Mouse (Mus musculus) forebrain, embryonic 13.5 days (tissue): ENCODE measurements around the gene Zfp710. TPM values are rescaled to one million over a fixed set of nuclear protein-coding genes. Genes with fewer than 3 reads are reported as not detected.
"Not testable (repeated sequence)": the region's sequence is repeated elsewhere in the genome, so short reads cannot be mapped to it uniquely, and the experiment has no call there.

Source experiments
- ATAC-seq: fragments of 200-750 bp; cut with Nextera tagmentation; 2 replicates; pipeline ENCODE4 v1.8.0; 2017
- H3K27ac ChIP-seq: fragments of 300-500 bp; sonication (generic); 2 replicates; pipeline ENCODE4 v1.5.1; 2015; ENCODE audit warnings: inconsistent platforms, mild to moderate bottlenecking, moderate library complexity
- H3K27me3 ChIP-seq: fragments of 300-500 bp; sonication (generic); 2 replicates; pipeline ENCODE4 v1.6.1; 2015; ENCODE audit warnings: mild to moderate bottlenecking, inconsistent platforms
- H3K36me3 ChIP-seq: fragments of 300-500 bp; sonication (generic); 2 replicates; pipeline ENCODE4 v1.6.1; 2015; ENCODE audit warnings: mild to moderate bottlenecking, inconsistent platforms; ENCODE audit not compliant: poor library complexity, severe bottlenecking
- H3K4me1 ChIP-seq: fragments of 300-500 bp; sonication (generic); 2 replicates; pipeline ENCODE4 v1.6.1; 2015; ENCODE audit warnings: inconsistent platforms
- H3K4me2 ChIP-seq: fragments of 300-500 bp; sonication (generic); 2 replicates; pipeline ENCODE4 v1.6.1; 2015; ENCODE audit warnings: inconsistent platforms, mild to moderate bottlenecking, moderate library complexity
- H3K4me3 ChIP-seq: fragments of 300-500 bp; sonication (generic); 2 replicates; pipeline ENCODE4 v1.5.1; 2015; ENCODE audit warnings: mild to moderate bottlenecking, inconsistent platforms
- H3K9ac ChIP-seq: fragments of 300-500 bp; sonication (generic); 2 replicates; pipeline ENCODE4 v1.6.1; 2015; ENCODE audit warnings: mild to moderate bottlenecking, inconsistent platforms
- H3K9me3 ChIP-seq: fragments of 300-500 bp; sonication (generic); replicated peaks from 2 replicates; pipeline ENCODE4 v1.6.1; 2016; ENCODE audit warnings: inconsistent platforms
- WGBS: fragments of 180-500 bp; shearing (Covaris S2); methylation state at CpG from one replicate; pipeline ENCODE4 v1.1.7; 2015; 5-methylcytosine and 5-hydroxymethylcytosine counted together
- polyA plus RNA-seq: library from polyadenylated mRNA; unstranded; fragments of >200 nt; fragmentation: Nextera tagmentation; extraction: Ambion mirVana; gene quantifications from 2 replicates; pipeline ENCODE4 v1.2.1, GENCODE M21; 2015

Zfp710 gene
- 20.6 and 23.1 TPM in 2 replicates for polyA plus RNA-seq

DNA sequence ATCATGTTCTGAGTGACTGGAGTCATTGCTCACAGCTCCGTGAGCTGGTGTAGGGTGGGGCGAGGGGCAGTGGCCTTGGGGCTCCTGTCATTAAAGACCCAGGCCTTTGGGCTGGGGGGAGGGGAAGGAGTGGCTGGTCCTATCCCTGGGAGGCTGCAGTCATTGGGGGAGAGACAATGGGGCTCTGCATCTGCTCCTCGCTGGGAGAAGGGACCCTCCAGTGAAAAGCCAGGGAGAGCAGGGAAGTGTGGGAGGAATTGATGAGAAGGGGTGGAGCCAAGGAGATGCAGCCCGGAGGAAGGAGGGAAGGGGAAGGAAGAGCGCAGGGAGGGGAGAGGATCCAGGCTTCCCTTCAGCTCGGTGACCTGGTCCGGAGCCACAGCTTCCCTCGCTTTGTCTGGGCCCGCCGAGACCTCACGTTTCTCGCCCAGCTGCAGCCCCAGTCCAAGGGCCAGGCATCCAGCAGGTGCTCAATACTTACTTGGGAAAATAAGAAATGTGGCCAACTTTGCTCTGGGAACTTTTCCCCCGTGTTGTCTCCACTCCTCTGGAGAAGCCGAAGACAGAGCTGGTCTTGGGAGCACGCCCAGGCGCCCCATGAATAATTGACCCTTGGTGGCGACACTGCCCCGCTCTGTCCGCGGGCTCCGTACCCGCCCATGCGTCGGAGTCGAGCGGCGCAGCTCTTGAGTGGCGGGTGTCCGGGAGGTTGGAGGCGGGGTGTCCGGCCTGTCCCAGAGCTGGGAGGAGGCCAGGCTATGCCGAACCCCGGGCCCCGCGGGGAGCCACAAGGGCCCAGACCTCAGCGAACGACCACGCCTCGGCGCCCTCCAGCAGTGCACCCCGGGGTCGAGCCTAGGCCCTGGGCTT, at the start of gene Zfp710:
Gene Zfp710, plus strand, starts transcription at position 294 of the 870 bp plus-strand sequence.
- peak; percentile 87 for ATAC-seq
- Histone ChIP-seq H3K27me3 (no peaks in the 10 kb centered on the region), H3K9me3 (no peaks in the 10 kb centered on the region), H3K9ac (peak within 1 kb of the TSS; percentile 93), H3K4me1 (peaks cover 38% of the 10 kb centered on the region), H3K27ac (peak within 1 kb of the TSS; percentile 97), H3K4me3 (peak within 1 kb of the TSS; percentile 82), H3K36me3 (no peaks in the 10 kb centered on the region), H3K4me2 (peak within 1 kb of the TSS; percentile 89)
- under 1% methylated on average over 42 of the region's 42 CpGs for WGBS

DNA sequence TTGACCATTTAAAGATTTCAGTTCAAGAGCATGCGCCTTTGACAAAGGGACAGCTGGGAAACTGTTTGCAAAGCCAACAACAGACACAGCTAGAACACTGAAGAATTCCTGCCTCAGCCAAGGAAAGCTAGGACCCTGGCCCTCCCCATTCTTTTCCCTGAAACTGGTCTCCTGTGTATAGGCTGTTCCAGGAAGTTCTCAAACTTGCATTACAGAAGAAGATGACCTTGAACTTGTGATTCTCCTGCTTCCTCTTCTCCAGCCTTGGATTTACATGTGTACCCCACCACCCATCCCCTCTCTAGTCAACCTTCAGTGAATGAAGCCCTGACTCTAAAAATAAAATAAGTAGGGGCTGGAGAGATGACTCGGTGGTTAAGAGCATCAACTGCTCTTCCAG, 49.3 kb upstream of the Zfp710 start:
- no peak overlapping the region for H3K9ac ChIP-seq
- WGBS, result 93% methylated on average over 2 of the region's 2 CpGs
- H3K36me3 ChIP-seq, result no peaks in the 10 kb centered on the region
- H3K27ac ChIP-seq, result no peak overlapping the region
- no peaks in the 10 kb centered on the region for H3K4me1 ChIP-seq
- no peak for ATAC-seq
- H3K27me3 ChIP-seq, result no peaks in the 10 kb centered on the region
- no peak overlapping the region for H3K4me3 ChIP-seq
- no peak overlapping the region for H3K4me2 ChIP-seq
- H3K9me3 ChIP-seq, result no peaks in the 10 kb centered on the region

DNA sequence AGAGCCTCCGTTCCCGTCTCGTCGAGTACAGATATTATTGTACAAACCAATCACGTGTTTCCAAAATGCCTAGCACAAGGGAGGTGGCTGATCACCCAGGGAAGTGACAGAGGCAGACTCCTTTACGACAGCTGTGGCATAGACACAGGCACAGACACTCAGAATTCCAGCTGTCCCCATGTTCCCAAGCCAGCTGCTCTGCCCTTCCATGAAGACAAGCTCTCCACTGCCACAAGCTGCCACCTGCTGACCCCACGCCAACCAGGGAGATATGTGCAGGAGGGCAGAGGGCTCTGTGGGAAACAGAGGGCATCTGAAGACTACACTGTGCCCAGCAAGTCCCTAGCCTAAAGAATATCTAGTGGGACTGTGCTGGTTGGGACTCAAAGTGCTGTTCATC, 37.9 kb upstream of the Zfp710 start:
- ATAC-seq, result no peak
- no peaks in the 10 kb centered on the region for H3K4me1 ChIP-seq
- H3K36me3 ChIP-seq, result no peaks in the 10 kb centered on the region
- no peaks in the 10 kb centered on the region for H3K27me3 ChIP-seq
- WGBS, result 90% methylated on average over 7 of the region's 7 CpGs
- H3K9me3 ChIP-seq, result no peaks in the 10 kb centered on the region
- no peak overlapping the region for H3K9ac ChIP-seq
- H3K4me3 ChIP-seq, result no peak overlapping the region
- no peak overlapping the region for H3K27ac ChIP-seq
- H3K4me2 ChIP-seq, result no peak overlapping the region

DNA sequence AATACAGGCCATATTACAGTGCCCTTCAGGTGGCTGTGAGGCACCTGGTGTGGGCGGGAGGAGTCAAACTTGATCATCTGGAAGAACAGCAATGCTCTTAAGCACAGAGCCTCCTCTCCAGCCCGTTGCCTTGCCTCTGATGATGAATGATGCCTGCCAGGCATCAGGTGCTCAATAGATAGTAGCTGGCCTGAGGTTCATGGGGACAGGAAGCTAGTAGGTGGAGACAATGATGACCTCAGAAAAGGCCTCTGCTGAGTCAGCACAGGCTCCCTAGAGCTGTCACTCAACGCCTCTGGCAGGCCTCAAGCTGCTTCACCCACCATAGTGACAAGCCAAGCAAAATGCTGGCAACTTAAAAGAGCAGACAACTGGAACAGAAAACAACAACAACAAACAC, 36.9 kb upstream of the Zfp710 start:
- H3K4me3 ChIP-seq, result no peak overlapping the region
- H3K36me3 ChIP-seq, result no peaks in the 10 kb centered on the region
- H3K27me3 ChIP-seq, result no peaks in the 10 kb centered on the region
- no peak overlapping the region for H3K27ac ChIP-seq
- H3K9me3 ChIP-seq, result no peaks in the 10 kb centered on the region
- ATAC-seq, result no peak
- no peaks in the 10 kb centered on the region for H3K4me1 ChIP-seq
- no peak overlapping the region for H3K9ac ChIP-seq
- 68% methylated on average over 3 of the region's 3 CpGs for WGBS
- no peak overlapping the region for H3K4me2 ChIP-seq

DNA sequence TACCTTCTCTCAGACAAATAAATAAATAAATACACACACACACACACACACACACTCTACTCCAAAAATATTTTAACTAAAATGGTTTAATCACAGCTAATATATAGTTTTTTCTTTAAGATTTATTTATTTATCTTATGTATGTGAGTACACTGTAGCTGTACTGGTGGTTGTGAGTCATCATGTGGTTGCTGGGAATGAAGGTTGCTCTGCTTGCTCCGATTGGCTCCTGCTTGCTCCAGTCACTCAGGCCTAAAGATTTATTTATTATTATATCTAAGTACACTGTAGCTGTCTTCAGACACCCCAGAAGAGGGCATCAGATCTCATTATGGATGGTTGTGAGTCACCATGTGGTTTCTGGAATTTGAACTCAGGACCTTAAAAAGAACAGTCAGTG, 36.1 kb upstream of the Zfp710 start:
- not testable (repeated sequence) for H3K4me1 ChIP-seq, H3K9ac ChIP-seq, H3K4me2 ChIP-seq, H3K4me3 ChIP-seq, ATAC-seq, H3K27ac ChIP-seq, H3K36me3 ChIP-seq, H3K9me3 ChIP-seq, H3K27me3 ChIP-seq
- 97% methylated on average over 1 of the region's 1 CpGs for WGBS

DNA sequence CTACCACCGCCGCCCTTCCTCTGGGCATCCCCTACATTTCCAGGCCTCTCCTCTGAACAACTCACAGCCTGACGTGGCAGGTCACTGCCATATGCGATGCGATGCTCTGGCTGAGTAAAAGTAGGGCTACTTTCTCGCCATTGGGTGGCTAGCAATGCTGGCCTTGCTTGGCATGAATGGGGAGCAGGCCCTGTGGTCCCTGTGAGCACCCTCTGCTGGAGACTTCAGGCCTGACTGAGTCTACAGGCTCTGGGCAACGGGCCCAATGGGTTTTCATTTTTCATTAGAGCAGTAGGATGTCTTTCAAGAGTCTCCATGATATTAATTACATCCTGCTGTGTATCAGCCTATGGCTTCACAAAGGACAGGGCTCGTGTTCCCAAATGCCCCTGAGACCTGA, 30.1 kb upstream of the Zfp710 start:
- no peak for ATAC-seq
- Histone ChIP-seq H3K27ac (no peak overlapping the region), H3K36me3 (no peaks in the 10 kb centered on the region), H3K4me3 (no peak overlapping the region), H3K4me1 (no peaks in the 10 kb centered on the region), H3K4me2 (no peak overlapping the region), H3K27me3 (no peaks in the 10 kb centered on the region), H3K9ac (no peak overlapping the region), H3K9me3 (no peaks in the 10 kb centered on the region)
- WGBS, result 25% methylated on average over 8 of the region's 8 CpGs

DNA sequence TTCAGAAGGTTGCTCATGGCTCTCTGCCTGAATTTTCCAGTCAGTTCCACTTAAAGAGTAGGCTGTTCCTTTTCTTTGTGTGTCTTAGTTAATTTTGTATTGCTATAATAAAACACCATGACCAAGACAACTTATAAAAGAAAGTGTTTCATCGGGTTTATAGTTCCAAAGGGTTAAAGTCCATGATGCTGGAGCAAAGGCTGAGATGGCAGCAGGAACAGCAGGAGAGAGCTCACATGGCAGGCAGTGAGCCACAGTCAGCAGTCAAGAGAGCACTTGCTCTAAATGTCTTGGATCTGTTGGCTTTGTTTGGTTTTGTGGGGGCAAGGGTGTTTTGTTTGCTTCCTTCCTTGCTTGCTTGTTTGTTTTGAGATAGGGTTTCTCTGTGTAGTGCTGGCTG, 26.9 kb upstream of the Zfp710 start:
- H3K27me3 ChIP-seq, result no peaks in the 10 kb centered on the region
- H3K4me3 ChIP-seq, result no peak overlapping the region
- 0 out of 2 replicates have a peak, but pooled peaks cover 2% of the 10 kb centered on the region for H3K4me1 ChIP-seq
- no peak overlapping the region for H3K9ac ChIP-seq
- no peaks in the 10 kb centered on the region for H3K36me3 ChIP-seq
- WGBS, result 76% methylated on average over 1 of the region's 1 CpGs
- no peak for ATAC-seq
- H3K27ac ChIP-seq, result no peak overlapping the region
- no peak overlapping the region for H3K4me2 ChIP-seq
- H3K9me3 ChIP-seq, result no peaks in the 10 kb centered on the region

DNA sequence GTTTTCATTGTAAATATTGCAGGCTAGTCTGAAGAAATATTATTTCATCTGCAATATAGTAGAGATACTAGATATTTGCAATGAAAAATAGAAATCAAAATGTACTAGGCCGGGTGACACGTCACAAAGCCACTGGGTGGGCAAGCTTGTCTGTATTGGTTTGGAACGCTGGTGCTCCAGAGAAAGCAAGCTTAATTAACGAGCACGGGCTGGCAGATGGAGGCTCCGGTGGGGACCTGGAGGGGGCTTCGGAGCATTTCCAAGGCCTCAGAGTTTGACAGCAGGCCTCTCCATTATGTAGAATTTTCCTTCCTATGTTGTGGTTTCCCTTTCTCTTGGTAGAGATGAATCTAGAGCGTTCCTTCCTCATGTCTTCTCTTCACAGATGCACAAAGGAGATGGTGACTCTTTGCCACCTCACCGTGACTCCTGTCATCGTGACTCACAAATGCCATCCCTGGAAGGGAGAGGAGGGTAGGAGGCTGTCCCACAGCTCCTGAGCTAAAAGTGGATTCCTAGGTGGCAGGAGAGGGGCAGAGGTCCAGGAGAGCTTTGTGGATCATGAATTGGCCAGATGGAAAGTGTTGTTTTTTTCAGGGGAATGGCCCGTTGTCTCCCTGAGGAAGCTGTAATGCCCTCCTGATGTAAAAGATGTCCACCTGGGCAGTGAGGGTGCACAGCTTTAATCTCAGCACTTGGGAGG, 22.1 kb upstream of the Zfp710 start:
- Histone ChIP-seq H3K27ac (peak overlapping the region; percentile 5; the same call in 1 of the 2 replicates), H3K36me3 (no peaks in the 10 kb centered on the region), H3K9ac (no peak overlapping the region), H3K4me1 (0 out of 2 replicates have a peak, but pooled peaks cover 2% of the 10 kb centered on the region), H3K27me3 (no peaks in the 10 kb centered on the region), H3K4me2 (no peak overlapping the region), H3K4me3 (no peak overlapping the region), H3K9me3 (no peaks in the 10 kb centered on the region)
- no peak for ATAC-seq
- WGBS, result 60% methylated on average over 11 of the region's 11 CpGs

DNA sequence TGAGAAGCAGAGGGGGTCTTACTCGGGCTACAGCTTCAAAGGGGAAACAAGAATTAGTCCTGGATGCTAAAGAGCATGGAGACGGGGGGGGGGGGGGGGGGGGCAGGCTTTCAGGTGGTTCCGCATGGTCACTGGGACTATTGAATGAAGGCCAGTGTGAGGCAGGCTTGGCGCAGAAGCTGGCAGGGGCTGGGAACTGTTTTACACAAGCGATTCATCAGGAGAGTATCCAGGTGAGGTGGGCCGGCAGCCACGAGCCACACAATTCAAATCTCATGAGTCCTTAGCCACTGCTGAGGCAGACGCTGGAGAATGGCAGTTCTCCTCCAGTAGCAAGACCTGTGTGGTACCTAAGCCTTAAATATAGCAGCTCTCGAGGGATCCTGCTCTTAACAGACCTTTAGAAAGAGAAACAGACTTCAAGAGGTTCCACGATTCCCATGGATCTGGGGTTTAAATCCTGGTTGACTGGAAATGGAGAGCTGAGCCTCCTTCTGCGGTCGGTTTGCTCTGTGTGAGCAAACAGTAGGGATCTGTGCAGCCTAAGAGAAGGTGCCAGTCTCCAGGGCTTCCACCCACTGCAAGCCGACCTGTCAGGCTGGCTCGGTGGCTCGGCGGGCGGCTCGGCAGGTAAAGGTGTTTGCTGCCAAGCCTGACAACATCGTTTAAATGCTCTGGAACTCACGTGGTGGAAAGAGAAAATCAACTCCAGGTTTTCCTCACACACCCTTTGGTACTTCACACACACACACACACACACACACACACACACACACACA, 19.6 kb upstream of the Zfp710 start:
- Histone ChIP-seq H3K27ac (no peak overlapping the region), H3K9me3 (no peaks in the 10 kb centered on the region), H3K4me3 (no peak overlapping the region), H3K9ac (no peak overlapping the region), H3K36me3 (no peaks in the 10 kb centered on the region), H3K4me1 (0 out of 2 replicates have a peak, but pooled peaks cover 2% of the 10 kb centered on the region), H3K4me2 (no peak overlapping the region), H3K27me3 (no peaks in the 10 kb centered on the region)
- 66% methylated on average over 19 of the region's 20 CpGs for WGBS
- ATAC-seq, result no peak

DNA sequence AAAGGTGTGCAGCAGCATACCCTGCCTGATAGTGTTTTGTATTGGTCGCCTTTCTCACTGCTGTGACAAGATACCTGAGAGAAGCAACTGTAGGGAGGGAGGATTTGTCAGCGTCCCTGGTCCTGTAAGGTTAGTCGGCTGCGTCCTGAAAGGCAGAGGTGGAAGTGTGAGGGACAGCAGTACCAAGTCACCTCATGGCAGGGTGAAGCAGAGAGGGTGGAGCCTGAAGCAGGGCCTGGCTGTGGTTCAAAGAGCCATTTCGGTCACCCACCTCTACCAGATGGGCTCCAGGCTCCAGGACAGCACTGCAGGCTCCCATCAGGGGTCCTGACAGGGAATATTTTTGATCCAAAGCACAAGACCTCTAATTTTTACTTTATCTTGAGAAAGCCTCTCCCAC, 13.9 kb upstream of the Zfp710 start:
- Histone ChIP-seq H3K36me3 (no peaks in the 10 kb centered on the region), H3K4me2 (no peak overlapping the region), H3K4me1 (no peaks in the 10 kb centered on the region), H3K9me3 (no peaks in the 10 kb centered on the region), H3K27me3 (no peaks in the 10 kb centered on the region), H3K27ac (no peak overlapping the region), H3K9ac (no peak overlapping the region), H3K4me3 (no peak overlapping the region)
- ATAC-seq, result no peak
- WGBS, result 80% methylated on average over 5 of the region's 5 CpGs

DNA sequence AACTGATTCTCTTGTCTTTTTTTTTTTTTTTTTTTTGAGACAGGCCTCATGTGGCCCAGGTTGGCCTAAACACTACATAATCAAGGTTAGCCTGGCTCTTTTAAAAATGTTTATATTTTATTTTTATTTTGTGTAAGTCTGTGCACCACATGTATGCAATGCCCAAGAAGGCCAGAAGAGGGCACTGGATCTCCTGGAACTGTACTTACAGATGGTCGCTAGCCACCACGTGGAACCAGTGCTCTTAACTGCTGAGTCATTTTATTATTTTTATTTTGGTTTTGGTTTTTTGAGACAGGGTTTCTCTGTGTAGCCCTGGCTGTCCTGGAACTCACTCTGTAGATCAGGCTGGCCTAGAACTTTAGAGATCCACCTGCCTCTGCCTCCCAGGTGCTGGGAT, 13.1 kb upstream of the Zfp710 start:
- H3K4me2 ChIP-seq, result no peak overlapping the region
- H3K4me3 ChIP-seq, result no peak overlapping the region
- no peaks in the 10 kb centered on the region for H3K4me1 ChIP-seq
- 52% methylated on average over 2 of the region's 2 CpGs for WGBS
- H3K27ac ChIP-seq, result no peak overlapping the region
- no peaks in the 10 kb centered on the region for H3K9me3 ChIP-seq
- H3K27me3 ChIP-seq, result no peaks in the 10 kb centered on the region
- no peaks in the 10 kb centered on the region for H3K36me3 ChIP-seq
- ATAC-seq, result no peak
- no peak overlapping the region for H3K9ac ChIP-seq
